Mouse (Mus musculus) C2C12 (cell line): ENCODE measurements around the gene Clrn3. TPM values are rescaled to one million over a fixed set of nuclear protein-coding genes. Genes with fewer than 3 reads are reported as not detected.

Experiments
- H3K27me3 ChIP-seq: one replicate; pipeline ENCODE4 v1.6.1; 2011; ENCODE audit not compliant: control insufficient read depth, insufficient read depth, insufficient read length
- H3K36me3 ChIP-seq: one replicate; pipeline ENCODE4 v1.6.1; 2011; ENCODE audit not compliant: control insufficient read depth, insufficient read depth
- H3K4me3 ChIP-seq: one replicate; pipeline ENCODE4 v1.5.1; 2011; ENCODE audit warnings: mild to moderate bottlenecking, control low read depth; ENCODE audit not compliant: poor library complexity, insufficient read depth, severe bottlenecking
- H3K79me2 ChIP-seq: one replicate; pipeline ENCODE4 v1.6.1; 2011; ENCODE audit not compliant: control insufficient read depth, insufficient read depth
- H3K79me3 ChIP-seq: one replicate; pipeline ENCODE4 v1.6.1; 2011; ENCODE audit warnings: low read depth, control low read depth
- H3ac ChIP-seq: one replicate; pipeline ENCODE3; 2011; ENCODE audit warnings: low read depth; ENCODE audit not compliant: control insufficient read depth, insufficient read length
- CEBPB ChIP-seq: IDR thresholded peaks from one replicate; pipeline ENCODE4 v1.6.1; 2011; ENCODE audit warnings: low read depth, mild to moderate bottlenecking, control low read depth, moderate library complexity
- CTCF ChIP-seq: IDR thresholded peaks from one replicate; pipeline ENCODE4 v1.5.1; 2011; ENCODE audit not compliant: control insufficient read depth, insufficient read depth, insufficient read length
- FOSL1 ChIP-seq: IDR thresholded peaks from one replicate; pipeline ENCODE4 v1.8.0; 2011; ENCODE audit warnings: mild to moderate bottlenecking, low read length; ENCODE audit not compliant: poor library complexity, insufficient read depth, severe bottlenecking
- MAX ChIP-seq: IDR thresholded peaks from one replicate; pipeline ENCODE4 v1.6.1; 2011; ENCODE audit warnings: mild to moderate bottlenecking, control low read depth
- MYOD1 ChIP-seq: IDR thresholded peaks from one replicate; pipeline ENCODE4 v1.6.1; 2011; ENCODE audit warnings: low read depth; ENCODE audit not compliant: control insufficient read depth, insufficient read length
- MYOG ChIP-seq: IDR thresholded peaks from one replicate; pipeline ENCODE4 v1.6.1; 2011; ENCODE audit not compliant: control insufficient read depth, insufficient read length; ENCODE audit errors: extremely low read depth
- USF1 ChIP-seq: IDR thresholded peaks from one replicate; pipeline ENCODE4 v1.6.1; 2011; ENCODE audit warnings: low read depth, mild to moderate bottlenecking, control low read depth, moderate library complexity
- polyA plus RNA-seq: library from polyadenylated mRNA; unstranded; fragments of >200 nt; fragmentation: generic; extraction: Trizol; gene quantifications from one replicate; pipeline ENCODE4 v1.2.1, GENCODE M21; 2012; ENCODE audit warnings: missing spikeins

Clrn3 gene
- polyA plus RNA-seq, 1 experiment: not detected

DNA sequence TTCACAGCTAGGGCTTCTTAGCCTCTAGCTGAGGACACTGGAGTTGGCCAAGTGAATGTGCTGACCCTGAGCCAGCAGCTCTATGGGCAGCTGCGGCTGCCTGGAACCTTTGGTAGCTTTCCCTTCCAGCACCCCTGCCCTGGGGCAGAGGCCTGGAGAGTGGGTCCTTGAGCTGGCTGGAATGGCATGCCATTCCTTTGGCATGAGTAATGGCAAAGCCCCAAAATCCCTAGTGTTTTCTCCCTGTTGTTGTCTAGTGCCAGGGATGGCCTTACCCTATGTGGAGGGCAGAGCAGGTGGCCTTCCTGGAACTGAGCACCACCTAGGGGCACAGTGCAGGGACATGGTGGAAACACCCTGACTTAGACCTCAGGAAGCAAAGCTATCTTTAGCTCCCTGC is 23.1 kb upstream of the Clrn3 start:
- no peak for TF ChIP-seq CEBPB
- TF ChIP-seq FOSL1: no peak
- peak; percentile 47 for TF ChIP-seq MYOD1
- no peak for TF ChIP-seq MYOG
- no peak for TF ChIP-seq USF1
- Histone ChIP-seq H3K27me3 (no peaks in the 10 kb centered on the region), H3K36me3 (no peaks in the 10 kb centered on the region)

DNA sequence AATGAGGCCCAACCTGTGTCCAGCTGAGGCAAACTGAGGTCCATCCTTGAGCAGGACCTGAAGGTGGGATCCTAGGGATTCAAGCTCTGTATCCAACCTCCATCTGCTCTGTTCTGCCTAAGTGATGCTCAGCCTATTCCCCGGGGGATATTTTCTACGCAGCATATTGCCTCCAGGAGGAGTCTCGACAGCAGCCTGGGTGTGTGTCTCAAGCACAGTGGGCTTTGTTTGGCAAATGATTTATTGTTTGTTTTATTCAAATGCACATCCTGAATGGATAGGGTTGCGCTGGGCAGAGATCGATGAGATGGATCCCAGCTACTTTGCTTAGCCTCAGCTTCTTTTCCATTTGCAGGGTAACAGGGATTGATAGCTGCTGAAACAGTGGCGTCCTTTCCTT is 20.0 kb upstream of the Clrn3 start:
- Histone ChIP-seq H3K79me3 (no peaks in the 10 kb centered on the region), H3ac (no peak overlapping the region), H3K4me3 (no peak overlapping the region), H3K27me3 (no peaks in the 10 kb centered on the region), H3K79me2 (no peaks in the 10 kb centered on the region), H3K36me3 (no peaks in the 10 kb centered on the region)
- TF ChIP-seq CTCF: no peak
- no peak for TF ChIP-seq MYOG
- TF ChIP-seq CEBPB: no peak
- TF ChIP-seq USF1: no peak
- TF ChIP-seq MAX: no peak
- no peak for TF ChIP-seq MYOD1
- TF ChIP-seq FOSL1: no peak

More for the DNA sequence above, 23.1 kb upstream of the Clrn3 start:
- no peaks in the 10 kb centered on the region for H3K79me2 ChIP-seq
- no peak overlapping the region for H3ac ChIP-seq
- no peak overlapping the region for H3K4me3 ChIP-seq
- no peaks in the 10 kb centered on the region for H3K79me3 ChIP-seq

DNA sequence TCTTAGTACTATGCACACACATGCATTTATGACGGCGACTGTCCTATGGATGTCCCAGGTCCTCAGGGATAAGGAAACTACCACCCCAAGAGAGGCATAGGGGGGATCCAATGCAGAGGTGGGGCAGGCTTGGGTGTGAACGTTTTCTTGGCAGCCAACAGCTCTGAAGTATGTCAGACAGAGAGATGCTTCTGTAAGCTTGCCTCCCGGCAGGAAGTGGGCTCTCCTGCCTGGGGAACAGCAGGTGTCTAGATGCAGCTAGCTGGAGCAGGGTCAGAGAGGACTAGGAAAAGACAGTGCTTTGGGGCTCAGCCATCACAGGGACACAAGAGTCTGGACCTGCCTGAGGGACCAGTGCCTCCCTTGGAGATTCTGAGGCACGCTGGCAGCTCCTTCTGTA is 18.1 kb upstream of the Clrn3 start:
- no peaks in the 10 kb centered on the region for H3K36me3 ChIP-seq
- H3K79me3 ChIP-seq: no peaks in the 10 kb centered on the region
- no peak overlapping the region for H3K4me3 ChIP-seq
- no peaks in the 10 kb centered on the region for H3K27me3 ChIP-seq
- H3ac ChIP-seq: no peak overlapping the region
- TF ChIP-seq MYOD1 (no peak), MYOG (no peak), CTCF (no peak), FOSL1 (no peak), CEBPB (no peak), MAX (no peak), USF1 (no peak)
- no peaks in the 10 kb centered on the region for H3K79me2 ChIP-seq

DNA sequence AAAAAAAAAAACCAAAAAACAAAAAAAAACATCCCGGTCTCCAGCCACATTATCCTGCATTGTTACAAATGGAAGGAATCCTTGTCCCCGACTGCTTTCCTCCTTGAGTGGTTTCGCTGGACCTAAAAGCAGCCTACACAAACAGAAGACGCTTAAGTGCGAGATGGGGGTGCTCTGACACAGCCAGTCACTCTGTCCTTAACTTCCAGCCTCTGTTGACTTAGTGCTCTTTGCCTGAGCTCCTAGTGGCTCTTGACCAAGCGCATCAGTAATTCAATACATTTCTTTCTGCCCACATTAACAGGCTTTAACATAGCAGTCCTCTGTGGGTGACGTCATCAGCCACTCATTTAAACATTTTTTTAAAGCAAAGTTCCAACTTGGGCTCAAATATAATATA is 17.5 kb upstream of the Clrn3 start:
- no peaks in the 10 kb centered on the region for H3K79me3 ChIP-seq
- H3K79me2 ChIP-seq: no peaks in the 10 kb centered on the region
- no peak overlapping the region for H3K4me3 ChIP-seq
- no peaks in the 10 kb centered on the region for H3K27me3 ChIP-seq
- H3K36me3 ChIP-seq: no peaks in the 10 kb centered on the region
- H3ac ChIP-seq: no peak overlapping the region
- no peak for TF ChIP-seq MYOD1
- no peak for TF ChIP-seq MYOG
- no peak for TF ChIP-seq CEBPB
- no peak for TF ChIP-seq FOSL1
- no peak for TF ChIP-seq MAX
- no peak for TF ChIP-seq USF1
- TF ChIP-seq CTCF: no peak

DNA sequence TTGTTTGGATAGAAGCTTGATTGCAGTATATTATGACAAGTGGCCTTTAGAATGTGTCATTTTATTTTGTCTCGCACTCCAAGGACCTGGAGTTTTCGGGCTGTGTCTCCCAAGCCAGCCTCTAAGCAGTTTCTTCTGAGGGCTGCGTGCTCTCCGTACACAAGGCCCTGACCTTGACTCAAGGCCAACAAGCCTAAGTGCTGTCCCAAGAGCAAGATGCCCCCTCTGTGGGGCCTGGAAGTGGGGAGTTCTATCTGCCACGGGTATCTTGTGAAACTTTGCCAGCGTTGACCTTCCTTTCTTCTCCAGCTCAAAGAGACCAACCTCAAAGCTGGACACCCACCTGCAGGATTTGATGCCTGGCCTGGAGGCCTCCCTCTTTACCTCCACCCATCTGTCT is 15.9 kb upstream of the Clrn3 start:
- Histone ChIP-seq H3K79me2 (no peaks in the 10 kb centered on the region), H3ac (no peak overlapping the region), H3K27me3 (no peaks in the 10 kb centered on the region), H3K79me3 (no peaks in the 10 kb centered on the region), H3K4me3 (no peak overlapping the region), H3K36me3 (no peaks in the 10 kb centered on the region)
- TF ChIP-seq USF1 (no peak), FOSL1 (no peak), CEBPB (no peak), MAX (no peak), CTCF (no peak), MYOD1 (no peak), MYOG (no peak)

DNA sequence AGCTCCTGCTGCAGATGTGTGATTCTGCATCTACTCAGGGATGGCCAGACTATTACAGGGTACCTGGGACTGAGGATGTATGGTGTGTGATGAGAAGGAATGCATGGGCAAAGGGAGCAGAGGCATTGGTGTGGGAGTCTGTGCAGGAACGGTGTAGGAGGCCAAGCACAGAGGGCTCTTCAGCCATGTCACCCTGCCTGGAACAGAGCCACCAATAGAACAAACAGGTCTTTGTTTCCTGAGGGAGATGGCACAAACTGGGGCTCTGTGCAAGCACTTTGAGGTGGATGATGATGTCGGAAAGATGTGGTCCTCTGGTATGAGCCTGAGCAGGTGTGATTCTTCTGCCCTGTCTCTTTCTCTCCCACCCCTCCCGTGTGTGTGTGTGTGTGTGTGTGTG is 14.6 kb upstream of the Clrn3 start:
- Histone ChIP-seq H3K79me3 (no peaks in the 10 kb centered on the region), H3K4me3 (no peak overlapping the region), H3K27me3 (no peaks in the 10 kb centered on the region), H3K36me3 (no peaks in the 10 kb centered on the region), H3ac (no peak overlapping the region), H3K79me2 (no peaks in the 10 kb centered on the region)
- no peak for TF ChIP-seq MYOG
- no peak for TF ChIP-seq CTCF
- TF ChIP-seq FOSL1: no peak
- no peak for TF ChIP-seq MAX
- TF ChIP-seq MYOD1: no peak
- no peak for TF ChIP-seq USF1
- no peak for TF ChIP-seq CEBPB
